Mouse (Mus musculus) yolk sac, embryonic 10.5 days (tissue): ENCODE results near the gene Gm42791.

Source experiments
- DNase-seq: peaks from one replicate; pipeline ENCODE4 v3.0.0-alpha.2; 2017; ENCODE audit warnings: low spot score

Gene Gm42791

DNA sequence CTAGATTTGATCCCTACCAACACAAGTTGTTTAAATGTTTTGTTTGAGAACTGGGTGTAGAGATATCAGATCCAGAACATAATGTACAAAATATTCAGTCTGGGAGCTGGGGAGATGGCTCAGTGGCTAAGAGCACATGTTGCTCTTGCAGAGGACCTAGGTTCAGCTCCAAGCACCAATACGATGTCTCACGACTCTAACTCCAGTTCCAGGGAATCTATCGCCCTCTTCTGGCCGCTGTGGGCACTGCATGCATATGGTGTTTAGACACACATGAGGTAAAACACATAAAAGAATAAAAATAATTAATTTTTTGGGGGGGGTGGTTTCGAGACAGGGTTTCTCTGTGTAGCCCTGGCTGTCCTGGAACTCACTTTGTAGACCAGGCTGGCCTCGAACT, 42.5 kb downstream of the Gm42791 start:
- no peak for DNase-seq

DNA sequence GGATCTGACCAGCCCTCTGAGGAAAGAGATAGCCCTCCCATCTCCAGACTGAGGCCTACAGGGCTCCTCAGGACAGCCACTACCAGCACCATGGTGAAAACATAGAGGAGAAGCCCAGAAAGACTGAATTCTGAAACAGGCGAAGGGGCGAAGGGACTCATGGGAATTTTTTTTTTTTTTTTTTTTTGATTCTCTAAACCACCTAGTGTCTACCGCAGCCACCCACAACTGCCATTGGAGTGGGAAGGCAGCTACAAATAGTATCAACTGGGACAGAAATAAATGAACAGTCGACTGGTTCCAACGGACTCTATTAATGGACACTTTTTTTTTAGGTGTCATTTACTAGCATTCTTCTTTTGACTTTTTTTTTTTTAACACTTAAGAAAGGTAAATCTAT, 43.6 kb downstream of the Gm42791 start:
- DNase-seq: no peak

DNA sequence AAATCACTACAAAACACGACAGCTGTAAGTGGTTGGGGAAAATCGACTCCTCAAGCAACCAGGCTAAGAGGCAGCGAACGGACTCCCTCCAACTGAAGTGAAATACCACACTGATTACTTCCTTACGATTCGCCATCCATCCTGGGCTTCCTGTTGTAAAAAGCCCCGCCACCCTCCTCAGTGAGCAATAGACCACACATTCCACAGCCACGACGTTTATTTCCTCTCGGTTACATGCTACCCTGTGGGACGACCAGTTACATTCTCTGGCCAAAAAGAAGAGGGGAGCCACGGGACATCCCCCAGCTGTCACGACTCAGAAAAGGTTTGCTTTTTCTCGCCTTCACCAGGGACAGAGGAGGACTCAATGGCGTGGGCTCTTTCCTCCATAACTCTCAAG, 44.9 kb downstream of the Gm42791 start:
- no peak for DNase-seq

DNA sequence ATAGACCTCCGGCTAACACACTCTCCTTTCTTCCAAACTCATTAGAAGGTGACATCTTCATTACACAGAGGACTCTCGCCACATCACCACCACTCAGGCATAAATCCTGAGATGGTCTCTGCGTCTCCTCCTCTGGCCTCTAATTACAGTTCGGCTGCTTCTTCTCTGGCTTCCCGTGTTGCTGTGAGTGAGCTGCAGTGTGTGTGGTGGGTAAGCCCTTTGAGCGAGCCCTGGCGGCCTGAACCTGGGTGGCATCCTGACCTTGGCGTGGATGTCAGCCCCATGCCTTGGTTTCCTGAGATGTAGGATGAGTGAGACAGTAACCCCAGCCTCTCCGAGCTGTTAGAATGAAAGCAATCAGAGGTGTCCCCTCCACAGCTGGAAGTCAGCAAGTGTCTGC, 46.4 kb downstream of the Gm42791 start:
- no peak for DNase-seq

DNA sequence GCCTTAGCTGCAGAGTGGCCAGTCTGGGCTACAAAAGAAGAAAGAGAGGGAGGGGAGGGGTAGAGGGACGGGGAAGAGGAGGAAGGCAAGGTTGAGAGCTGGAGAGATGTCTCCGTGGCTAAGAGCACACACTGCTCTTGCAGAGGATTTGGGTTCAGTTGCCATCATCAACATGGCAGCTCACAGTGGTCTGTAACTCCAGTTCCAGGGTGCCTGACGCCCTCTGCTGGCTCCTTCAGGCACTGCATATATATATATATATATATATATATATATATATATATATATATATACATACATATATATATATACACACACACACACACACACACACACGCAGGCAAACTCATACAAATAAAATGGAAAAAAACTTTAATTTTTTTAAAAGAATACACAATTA, 47.5 kb downstream of the Gm42791 start:
- DNase-seq: no peak

DNA sequence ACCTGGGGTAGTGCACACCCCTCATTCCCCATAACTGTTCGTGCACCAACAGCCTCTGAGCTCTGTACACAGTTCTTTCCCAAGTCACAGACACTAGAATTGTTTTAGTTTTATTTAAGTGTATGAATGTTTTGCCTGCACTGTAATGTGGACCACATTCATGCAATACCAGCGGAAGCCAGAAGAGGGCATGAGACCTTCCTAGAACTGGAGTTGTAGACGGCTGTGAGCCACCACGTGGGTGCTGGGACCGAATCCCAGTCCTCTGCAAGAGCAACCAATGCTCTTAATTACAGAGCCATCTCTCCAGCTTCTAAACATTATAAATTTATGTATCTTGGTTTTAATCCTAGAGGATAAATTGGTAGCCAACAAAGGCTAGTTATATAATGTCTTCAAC, 48.2 kb downstream of the Gm42791 start:
- no peak for DNase-seq

DNA sequence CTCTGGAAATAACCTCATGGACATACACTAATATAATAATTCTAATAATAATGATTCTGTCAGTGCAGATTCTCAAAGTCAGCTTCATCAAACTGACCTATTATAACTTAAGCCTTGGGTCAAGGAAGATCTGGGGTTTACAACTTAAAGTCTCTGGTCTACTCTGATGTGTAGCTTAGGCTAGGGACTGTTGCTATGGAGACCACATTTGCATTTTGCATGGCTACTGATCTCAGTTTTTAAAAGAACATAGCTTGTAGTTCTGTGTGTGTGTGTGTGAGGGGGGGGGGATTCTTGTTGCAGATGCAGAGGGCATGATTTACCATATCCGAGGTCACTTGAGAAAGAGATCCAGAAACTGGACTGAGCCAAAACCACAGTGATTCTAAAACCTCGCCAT, 49.2 kb downstream of the Gm42791 start:
- no peak for DNase-seq

DNA sequence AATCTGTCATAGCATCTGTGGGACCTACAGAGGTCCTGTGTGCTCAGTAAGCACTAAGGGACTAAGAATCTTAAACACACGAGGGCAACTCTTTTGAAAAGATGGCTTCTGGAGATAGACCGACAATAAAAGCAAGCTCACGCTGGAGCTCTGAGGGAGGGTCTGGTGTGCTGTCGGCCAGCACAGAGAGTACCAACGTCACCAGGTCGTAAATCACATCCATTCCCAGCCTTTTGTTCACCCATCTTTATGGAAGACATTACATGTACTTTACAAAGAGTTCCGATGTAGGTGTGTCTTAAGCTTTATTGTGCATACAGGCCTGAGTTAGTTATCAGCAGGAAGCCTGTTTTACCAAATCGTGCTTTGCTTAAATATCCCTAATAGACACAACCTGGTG, 50.9 kb downstream of the Gm42791 start:
- no peak for DNase-seq

DNA sequence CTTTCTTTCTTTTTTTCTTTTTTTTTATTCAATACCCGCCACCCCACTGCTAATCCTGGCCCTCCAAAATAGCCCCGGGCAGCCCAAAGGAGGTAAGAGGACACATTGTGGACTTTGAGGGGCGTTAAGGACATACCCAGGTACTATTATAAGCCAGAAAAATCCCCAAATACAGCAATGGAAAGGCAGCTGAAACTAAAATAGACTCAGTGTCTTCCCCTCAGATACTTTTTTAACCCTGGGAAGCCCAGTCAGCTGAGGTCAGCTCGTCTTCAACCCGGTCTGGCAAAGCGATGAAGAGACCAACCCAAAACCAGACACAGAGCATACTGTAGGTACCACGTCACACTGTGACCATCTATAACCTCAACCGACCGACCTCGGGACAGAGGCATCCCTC, 51.5 kb downstream of the Gm42791 start:
- no peak for DNase-seq

DNA sequence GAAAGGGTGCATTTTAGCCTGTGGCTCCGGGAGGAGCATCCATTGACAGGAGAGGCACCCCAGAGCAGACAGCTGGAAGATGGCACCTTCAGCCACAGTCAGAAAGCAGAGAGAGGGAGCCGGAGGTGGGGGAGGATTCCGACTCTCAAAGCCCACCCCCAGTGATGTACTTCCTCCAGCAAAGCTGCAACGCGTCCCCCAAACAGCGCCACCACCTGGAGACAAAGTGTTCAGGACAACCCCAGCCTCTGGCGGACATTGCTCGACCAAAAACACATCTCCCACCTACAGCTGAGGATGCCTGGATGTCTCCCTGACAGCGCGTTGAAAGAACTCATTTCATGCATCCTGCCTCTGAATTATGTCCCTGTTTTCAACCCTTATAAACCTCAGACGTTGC, 52.0 kb downstream of the Gm42791 start:
- DNase-seq: no peak

DNA sequence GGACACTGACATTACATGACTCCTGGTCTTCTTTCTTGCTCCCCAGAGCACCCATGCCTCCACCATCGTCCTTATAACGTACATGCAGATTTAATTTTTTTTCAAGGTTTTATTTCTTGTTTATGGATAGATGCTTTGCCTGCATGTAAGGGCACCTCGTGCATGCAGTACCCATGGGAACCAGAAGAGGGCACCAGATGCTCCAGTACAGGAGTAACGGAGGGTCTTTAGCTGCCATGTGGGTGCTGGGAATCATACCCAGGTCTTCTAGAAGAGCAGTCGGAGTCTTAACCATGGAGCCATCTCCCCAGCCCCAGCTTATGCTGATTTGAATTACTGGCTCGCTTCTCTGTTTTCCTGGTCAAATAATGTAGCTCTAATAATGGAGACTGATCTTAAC, 52.6 kb downstream of the Gm42791 start:
- DNase-seq: no peak

DNA sequence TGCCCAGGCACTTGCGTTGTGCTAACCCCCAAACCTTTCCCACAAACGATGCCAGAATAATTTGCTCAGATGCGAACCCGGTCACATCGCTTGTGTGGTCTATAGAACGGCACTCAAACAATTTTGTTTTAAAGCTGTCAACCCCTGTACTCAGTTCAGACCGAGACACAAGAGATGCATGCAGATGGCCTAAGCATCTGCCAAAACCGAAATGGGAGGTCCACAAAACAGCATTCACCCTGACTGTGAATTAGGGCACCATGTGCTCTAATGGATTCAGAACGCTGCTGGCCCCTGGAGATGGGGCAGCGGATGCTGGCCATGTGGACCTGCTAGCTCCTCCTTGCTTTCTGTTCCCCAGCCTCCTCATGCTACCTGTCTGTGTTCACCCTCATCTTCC, 53.1 kb downstream of the Gm42791 start:
- DNase-seq: no peak

DNA sequence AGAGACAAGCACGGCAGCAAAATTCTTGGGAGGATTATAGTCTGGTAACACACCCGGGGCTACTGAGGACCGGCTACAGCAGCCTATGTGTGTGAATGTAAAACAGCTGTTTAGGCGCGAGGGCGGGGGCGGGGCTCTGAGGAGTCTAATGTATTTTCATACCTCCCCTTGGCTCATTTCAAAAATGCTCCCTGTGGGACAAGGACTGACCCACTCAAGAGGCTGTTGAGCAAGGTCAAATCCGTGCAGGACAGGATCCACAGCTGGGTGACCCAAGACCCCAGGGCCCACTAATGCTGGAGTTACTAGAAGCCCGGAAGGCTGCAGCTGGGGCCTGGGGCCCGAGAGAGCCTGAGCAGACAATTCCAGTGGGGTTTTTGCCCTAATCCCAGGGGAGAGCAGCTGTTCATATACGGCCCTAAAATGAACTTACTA, 55.0 kb downstream of the Gm42791 start:
- no peak for DNase-seq

DNA sequence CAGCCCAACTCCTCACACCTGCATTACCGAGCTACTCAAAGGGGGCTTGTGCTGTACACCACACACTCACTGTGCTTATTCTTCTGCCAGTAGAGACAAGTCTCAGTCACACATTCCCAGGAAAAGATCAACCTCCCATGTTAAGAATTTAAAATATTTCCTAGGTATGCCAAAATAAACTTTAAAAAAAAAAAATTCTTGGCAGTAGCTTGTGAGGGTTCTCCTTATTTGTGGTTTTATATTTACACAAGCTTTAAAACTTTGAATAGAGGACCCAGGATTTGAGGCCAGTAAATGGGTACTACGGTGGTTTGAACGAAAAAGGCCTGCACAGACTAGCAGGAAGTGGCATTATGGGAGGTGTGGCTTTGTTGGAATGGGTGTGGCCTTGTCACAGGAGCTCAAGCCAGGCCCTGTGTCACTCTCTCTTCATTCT, 58.4 kb downstream of the Gm42791 start:
- no peak for DNase-seq

DNA sequence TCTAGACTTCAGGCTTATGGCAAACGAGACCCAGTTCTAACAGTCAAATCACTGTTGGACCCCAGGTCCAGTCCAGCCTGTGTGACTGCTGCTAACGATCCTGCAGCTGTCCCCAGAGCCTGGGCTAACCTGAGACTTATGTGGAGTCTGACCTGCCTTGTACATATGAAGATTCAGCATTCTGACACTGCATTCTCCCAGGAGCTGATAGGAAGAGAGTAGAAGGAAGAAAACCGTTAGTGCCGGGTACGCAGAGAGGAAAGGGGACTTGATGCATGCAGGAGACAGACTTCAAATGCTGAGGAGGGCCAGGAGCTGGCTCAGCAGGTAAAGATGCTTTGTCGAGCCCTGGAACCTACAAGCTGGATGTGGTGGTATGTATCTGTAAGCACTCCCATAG, 59.1 kb downstream of the Gm42791 start:
- DNase-seq: no peak

DNA sequence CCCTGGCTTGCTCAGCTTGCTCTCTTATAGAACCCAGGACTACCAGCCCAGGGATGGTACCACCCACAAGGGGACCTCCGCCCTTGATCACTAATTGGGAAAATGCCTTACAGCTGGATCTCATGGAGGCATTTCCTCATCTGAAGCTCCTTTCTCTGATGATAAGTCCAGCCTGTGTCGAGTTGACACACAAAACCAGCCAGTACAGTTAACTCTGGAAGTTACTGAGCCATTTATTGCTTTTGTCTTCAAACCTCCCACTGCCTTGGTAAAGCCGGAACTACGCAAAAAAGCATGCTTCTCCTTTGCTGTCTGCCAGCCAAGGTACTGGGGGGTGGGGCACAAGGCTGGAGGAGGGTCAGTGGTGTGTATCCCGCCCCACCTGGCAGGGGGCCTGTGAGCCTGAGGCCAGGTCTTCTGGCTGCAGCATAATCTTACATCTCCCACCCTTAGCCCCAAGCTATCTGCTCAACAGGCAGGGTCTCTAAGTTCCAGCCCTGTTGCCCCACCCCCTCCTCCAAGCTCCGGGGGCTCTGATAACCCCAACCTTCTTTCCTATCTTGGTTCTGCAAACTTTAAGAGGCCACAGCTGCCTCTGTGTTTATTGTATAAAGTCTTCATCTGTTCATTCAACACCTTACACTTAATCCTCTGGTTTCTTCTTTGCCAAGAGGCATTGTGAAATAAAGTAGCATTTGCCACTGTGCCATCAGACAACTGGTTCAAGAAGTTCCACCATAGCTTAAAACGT, 59.7 kb downstream of the Gm42791 start:
- DNase-seq: peak; percentile 57

DNA sequence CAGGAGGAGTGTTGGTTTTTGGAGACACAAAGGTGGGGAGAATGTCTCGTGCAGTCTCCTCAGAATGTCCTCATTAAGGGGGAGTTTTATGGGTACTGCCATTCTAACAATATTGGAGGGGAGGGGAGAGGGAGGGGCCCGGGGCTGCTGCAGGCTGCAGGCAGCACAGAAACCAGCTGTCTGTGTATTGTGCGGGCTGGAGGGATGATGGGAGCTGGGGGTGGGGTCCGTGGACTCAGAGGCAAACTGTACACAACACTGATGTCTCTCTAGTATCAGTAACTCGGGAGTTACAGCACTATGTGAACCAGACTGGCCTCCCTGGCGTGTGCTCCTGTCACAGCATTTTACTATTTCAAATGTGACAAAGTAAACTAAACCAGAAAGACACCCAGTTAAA, 60.5 kb downstream of the Gm42791 start:
- peak; percentile 50 for DNase-seq

DNA sequence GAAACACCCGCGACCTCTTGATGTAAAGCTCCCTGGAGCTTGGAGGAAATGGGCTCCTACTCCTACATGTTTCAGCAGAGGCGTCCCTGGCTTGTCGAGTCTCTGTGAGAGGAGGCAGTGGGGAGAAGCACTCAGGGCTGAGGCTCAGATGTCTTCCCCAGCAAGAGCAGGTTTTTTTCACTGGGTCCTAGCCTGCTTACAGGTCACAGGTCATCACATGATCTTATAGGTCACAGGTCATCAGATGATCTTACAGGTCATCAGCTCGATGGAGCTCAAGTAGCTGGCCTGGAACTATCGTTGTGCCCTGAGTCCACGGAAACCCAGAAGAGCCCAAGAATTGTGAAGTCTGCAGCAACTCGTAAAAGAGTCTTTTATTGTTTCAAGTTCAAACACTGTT, 61.2 kb downstream of the Gm42791 start:
- peak; percentile 78 for DNase-seq

DNA sequence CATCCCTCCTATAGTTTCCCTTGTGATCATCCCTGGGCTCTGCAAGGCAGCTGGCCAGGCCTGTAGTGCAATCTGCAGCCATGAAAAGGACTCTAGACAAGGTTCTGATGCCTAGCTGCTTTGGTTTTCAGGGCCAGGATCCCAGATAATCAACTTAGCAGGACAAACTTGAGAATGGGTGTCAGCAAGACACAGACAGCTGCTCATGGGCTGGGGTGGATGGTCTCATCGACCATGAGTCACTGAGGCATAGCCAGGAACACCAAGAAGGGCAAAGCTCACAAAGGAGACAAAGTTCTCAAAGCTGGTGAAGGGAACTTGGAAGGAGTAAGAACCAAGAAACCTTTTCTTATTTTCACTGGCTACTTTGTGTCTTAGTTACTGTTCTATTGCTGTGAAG, 63.6 kb downstream of the Gm42791 start:
- DNase-seq: no peak

DNA sequence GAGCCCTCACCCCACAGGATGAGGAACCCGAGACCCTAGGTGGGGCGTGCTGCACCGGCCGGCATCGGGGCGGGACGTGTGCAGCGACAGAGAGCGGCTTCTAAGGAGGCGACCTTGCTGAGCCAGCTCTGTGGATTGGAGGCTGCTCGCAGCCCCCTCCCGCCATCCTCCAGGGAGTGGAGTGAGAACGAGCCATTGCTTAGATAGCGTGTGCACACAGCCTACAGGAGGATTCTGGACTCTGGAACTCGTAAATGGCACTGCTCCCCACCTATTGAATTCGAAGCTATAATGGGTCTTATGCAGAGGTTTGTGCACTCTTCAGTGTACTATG, 65.9 kb downstream of the Gm42791 start, which contains the start of gene Katnal1:
Katnal1 (minus strand) TSS at position 205 of the 334 bp plus-strand sequence.
- DNase-seq: no peak

DNA sequence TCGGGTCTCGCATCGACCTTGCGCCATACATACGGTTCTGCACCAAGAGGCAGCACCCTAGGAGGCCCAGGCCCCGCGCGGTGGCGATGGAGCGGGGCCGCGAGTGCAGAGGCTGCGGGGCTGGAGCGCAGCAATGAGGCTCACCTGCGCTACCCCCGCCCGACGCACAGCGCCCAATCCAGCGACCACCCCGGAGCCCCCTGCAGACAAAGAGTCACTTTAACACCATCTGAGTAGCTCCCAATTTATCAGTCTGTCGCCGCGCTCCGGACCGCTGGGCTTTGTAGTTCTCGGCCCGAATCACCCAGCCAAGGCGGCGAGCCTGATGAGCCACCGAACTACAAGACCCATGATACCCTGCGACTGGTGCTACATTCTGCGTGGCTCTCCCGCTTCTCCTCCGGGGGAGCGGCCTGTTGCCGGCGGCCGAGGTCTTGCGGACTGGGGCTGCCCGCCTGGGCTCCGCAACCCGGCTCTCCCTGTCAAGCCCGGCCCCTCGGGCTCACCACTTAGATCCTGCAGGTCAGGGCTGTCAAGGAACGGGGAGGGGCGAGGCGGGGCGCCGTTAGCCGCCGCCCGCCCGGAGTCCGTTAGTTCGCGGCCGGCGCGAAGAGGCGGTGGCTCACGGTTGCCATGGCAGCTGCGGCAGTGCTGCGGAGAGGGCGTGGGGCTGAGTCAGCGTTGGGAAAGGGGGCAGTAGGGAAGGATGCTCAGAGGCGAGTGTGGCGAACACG, 66.4 kb downstream of the Gm42791 start:
- peak; percentile 97 for DNase-seq

DNA sequence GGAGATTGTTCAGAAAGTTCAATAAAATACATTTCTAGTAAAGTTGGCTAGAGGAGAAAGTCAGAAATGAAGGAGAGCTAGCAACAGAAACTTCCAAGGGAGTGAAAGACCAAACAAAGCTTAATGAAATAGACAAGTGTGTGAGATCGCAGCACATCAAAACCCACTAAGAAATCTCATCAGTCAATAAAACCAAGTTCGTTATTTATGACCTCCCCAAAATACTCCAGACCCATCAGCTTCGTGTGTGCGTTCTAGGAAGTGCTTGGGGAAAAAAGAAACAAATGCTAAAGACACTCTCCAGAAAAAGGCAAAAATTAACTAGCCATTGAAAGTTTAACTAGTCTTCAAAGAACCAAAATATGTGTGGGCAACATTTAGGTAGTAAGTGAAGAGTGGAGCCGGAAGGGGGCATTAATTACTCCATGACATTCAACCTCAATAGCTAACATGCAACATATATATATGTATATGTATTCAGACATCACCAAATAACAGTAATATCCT, 67.2 kb downstream of the Gm42791 start:
- no peak for DNase-seq

DNA sequence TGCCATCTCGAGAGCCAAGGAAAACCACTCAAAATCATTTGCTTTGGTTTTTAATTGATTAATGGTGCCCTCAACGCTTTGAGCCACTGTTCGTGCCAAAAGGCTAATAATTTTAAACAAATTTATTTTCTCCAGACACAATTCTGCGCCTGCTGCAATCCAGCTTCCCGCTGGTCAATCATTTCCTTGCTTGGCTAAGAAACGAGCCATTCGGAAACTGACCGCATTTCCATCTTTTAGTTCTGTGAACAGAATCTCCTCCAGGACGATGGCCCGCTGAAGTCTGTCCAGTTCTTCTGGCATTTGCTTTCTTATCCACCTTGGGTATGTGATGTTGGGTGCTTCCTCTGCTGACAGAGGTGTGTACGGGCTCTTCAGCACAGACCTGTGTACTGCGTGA, 70.4 kb downstream of the Gm42791 start:
- DNase-seq: no peak

DNA sequence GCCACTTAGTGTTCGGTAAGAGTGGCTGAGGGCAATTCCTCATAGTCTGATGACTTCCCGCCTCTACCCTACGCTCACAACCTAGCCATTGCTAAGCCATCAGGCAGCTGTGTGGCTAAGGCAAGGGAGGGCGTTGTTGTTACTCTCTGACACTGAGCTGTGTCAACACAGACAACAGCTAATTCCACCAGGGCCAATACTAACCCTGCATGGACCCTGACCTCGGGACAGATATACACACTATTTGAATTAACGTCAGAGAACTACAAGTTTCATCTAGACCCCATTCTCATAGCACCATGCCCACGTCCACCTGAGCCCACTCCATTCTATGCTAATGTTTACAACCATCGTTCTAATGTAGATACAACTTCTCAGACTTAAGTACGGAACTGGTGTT, 70.9 kb downstream of the Gm42791 start:
- DNase-seq: peak; percentile 58
